Mouse (Mus musculus): ENCODE data around the gene Klf8. TPM values are rescaled to one million over a fixed set of nuclear protein-coding genes. Genes with fewer than 3 reads are reported as not detected.
"Not testable (repeated sequence)": the region's sequence is repeated elsewhere in the genome, so short reads cannot be mapped to it uniquely, and the experiment has no call there.

The Klf8 gene
- polyA plus RNA-seq, 1 experiment from 2014 or later, result 7.7 TPM

DNA sequence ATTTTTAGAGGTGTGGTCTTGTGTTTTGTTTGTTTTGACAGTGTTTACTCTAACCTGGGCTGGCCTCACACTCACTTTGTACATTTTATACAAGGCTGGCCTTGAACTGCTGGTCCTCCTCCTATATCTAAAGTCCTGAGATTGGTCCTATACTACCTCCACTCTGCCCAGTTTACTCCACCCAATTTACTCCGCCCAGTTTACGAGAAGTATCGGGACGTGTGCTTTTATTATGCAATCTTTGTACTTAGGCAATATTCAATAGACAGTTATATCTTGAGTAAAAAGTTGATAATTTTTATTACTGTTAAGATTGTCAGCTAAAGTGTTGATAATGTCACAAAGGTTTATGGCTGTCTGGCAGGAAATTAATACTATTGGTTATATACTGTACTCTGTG, 74.1 kb downstream of the Klf8 start:
- H3K36me3 ChIP-seq (ENCODE audit: control insufficient read depth, insufficient read depth, low read length), result no peaks in the 10 kb centered on the region
- H3K4me3 ChIP-seq (ENCODE audit: low read depth, low read length), result no peak overlapping the region
- H3K9me3 ChIP-seq (replicated peaks; ENCODE audit: control insufficient read depth, low read length, poor library complexity, severe bottlenecking), result no peaks in the 10 kb centered on the region
- no peaks in the 10 kb centered on the region for H3K27me3 ChIP-seq (ENCODE audit: control insufficient read depth, insufficient read depth, low read depth, low read length)
- no peaks in the 10 kb centered on the region for H3K4me1 ChIP-seq (ENCODE audit: control insufficient read depth, insufficient read depth, low read length)
- H3K27ac ChIP-seq (ENCODE audit: low read length), result no peak overlapping the region
- H3K9ac ChIP-seq (ENCODE audit: low read depth, low read length), result no peak overlapping the region
- H3K4me2 ChIP-seq (ENCODE audit: low read length), result no peak overlapping the region
- 97% methylated on average over 4 of the region's 4 CpGs for WGBS
- no peak for ATAC-seq

- 55% methylated on average over 3 of the region's 3 CpGs for WGBS
- H3K27ac ChIP-seq (ENCODE audit: low read length), result no peak overlapping the region
- no peaks in the 10 kb centered on the region for H3K4me1 ChIP-seq (ENCODE audit: control insufficient read depth, insufficient read depth, low read length)
- ATAC-seq, result no peak
- no peaks in the 10 kb centered on the region for H3K9me3 ChIP-seq (replicated peaks; ENCODE audit: control insufficient read depth, low read length, poor library complexity, severe bottlenecking)
- H3K4me2 ChIP-seq (ENCODE audit: low read length), result no peak overlapping the region
- no peaks in the 10 kb centered on the region for H3K36me3 ChIP-seq (ENCODE audit: control insufficient read depth, insufficient read depth, low read length)
- no peak overlapping the region for H3K9ac ChIP-seq (ENCODE audit: low read depth, low read length)
- no peaks in the 10 kb centered on the region for H3K27me3 ChIP-seq (ENCODE audit: control insufficient read depth, insufficient read depth, low read depth, low read length)
- no peak overlapping the region for H3K4me3 ChIP-seq (ENCODE audit: low read depth, low read length)
Measured at GRCm38 (mm10) chrX:153323105-153323504, 85.8 kb downstream of the Klf8 start.

GRCm38 (mm10) chrX:153334140-153334539, 96.9 kb downstream of the Klf8 start:
- not testable (repeated sequence) for ATAC-seq
- WGBS, result 86% methylated on average over 3 of the region's 3 CpGs

GRCm38 (mm10) chrX:153359331-153360215, 122.3 kb downstream of the Klf8 start:
- Histone ChIP-seq H3K27me3 (ENCODE audit: control insufficient read depth, insufficient read depth, low read depth, low read length) (no peaks in the 10 kb centered on the region), H3K36me3 (ENCODE audit: control insufficient read depth, insufficient read depth, low read length) (no peaks in the 10 kb centered on the region), H3K4me3 (ENCODE audit: low read depth, low read length) (peak overlapping the region; percentile 49), H3K9ac (ENCODE audit: low read depth, low read length) (peak overlapping the region; percentile 59), H3K9me3 (replicated peaks; ENCODE audit: control insufficient read depth, low read length, poor library complexity, severe bottlenecking) (no peaks in the 10 kb centered on the region), H3K4me1 (ENCODE audit: control insufficient read depth, insufficient read depth, low read length) (peaks cover 5% of the 10 kb centered on the region), H3K27ac (ENCODE audit: low read length) (peak overlapping the region; percentile 64), H3K4me2 (ENCODE audit: low read length) (peak overlapping the region; percentile 62)
- 17% methylated on average over 42 of the region's 43 CpGs for WGBS
- peak; percentile 82 for ATAC-seq

More at GRCm38 (mm10) chrX:153334140-153334539, 96.9 kb downstream of the Klf8 start:
- H3K36me3 ChIP-seq (ENCODE audit: control insufficient read depth, insufficient read depth, low read length); H3K4me3 ChIP-seq (ENCODE audit: low read depth, low read length); H3K4me1 ChIP-seq (ENCODE audit: control insufficient read depth, insufficient read depth, low read length); H3K9ac ChIP-seq (ENCODE audit: low read depth, low read length); H3K27me3 ChIP-seq (ENCODE audit: control insufficient read depth, insufficient read depth, low read depth, low read length); H3K27ac ChIP-seq (ENCODE audit: low read length); H3K4me2 ChIP-seq (ENCODE audit: low read length); H3K9me3 ChIP-seq (replicated peaks; ENCODE audit: control insufficient read depth, low read length, poor library complexity, severe bottlenecking): not testable (repeated sequence)

- peak overlapping the region; percentile 64 for H3K27ac ChIP-seq (ENCODE audit: low read length)
Measured at GRCm38 (mm10) chrX:153360216-153360590, 122.9 kb downstream of the Klf8 start.

GRCm38 (mm10) chrX:153360666-153361269, 123.5 kb downstream of the Klf8 start:
- Histone ChIP-seq H3K4me1 (ENCODE audit: control insufficient read depth, insufficient read depth, low read length) (peaks cover 5% of the 10 kb centered on the region), H3K4me2 (ENCODE audit: low read length) (peak overlapping the region; percentile 62), H3K9ac (ENCODE audit: low read depth, low read length) (peak overlapping the region; percentile 59), H3K4me3 (ENCODE audit: low read depth, low read length) (peak overlapping the region; percentile 49), H3K27me3 (ENCODE audit: control insufficient read depth, insufficient read depth, low read depth, low read length) (no peaks in the 10 kb centered on the region), H3K27ac (ENCODE audit: low read length) (no peak overlapping the region; the same call in 1 of the 2 replicates), H3K36me3 (ENCODE audit: control insufficient read depth, insufficient read depth, low read length) (no peaks in the 10 kb centered on the region), H3K9me3 (replicated peaks; ENCODE audit: control insufficient read depth, low read length, poor library complexity, severe bottlenecking) (no peaks in the 10 kb centered on the region)
- peak; percentile 66 for ATAC-seq
- WGBS, result 25% methylated on average over 9 of the region's 9 CpGs

More at GRCm38 (mm10) chrX:153360216-153360590, 122.9 kb downstream of the Klf8 start:
- peaks cover 5% of the 10 kb centered on the region for H3K4me1 ChIP-seq (ENCODE audit: control insufficient read depth, insufficient read depth, low read length)
- H3K4me2 ChIP-seq (ENCODE audit: low read length), result peak overlapping the region; percentile 62
- H3K9me3 ChIP-seq (replicated peaks; ENCODE audit: control insufficient read depth, low read length, poor library complexity, severe bottlenecking), result no peaks in the 10 kb centered on the region
- no peaks in the 10 kb centered on the region for H3K36me3 ChIP-seq (ENCODE audit: control insufficient read depth, insufficient read depth, low read length)
- ATAC-seq, result peak; percentile 81
- H3K9ac ChIP-seq (ENCODE audit: low read depth, low read length), result peak overlapping the region; percentile 59
- H3K4me3 ChIP-seq (ENCODE audit: low read depth, low read length), result peak overlapping the region; percentile 49
- H3K27me3 ChIP-seq (ENCODE audit: control insufficient read depth, insufficient read depth, low read depth, low read length), result no peaks in the 10 kb centered on the region
- 19% methylated on average over 15 of the region's 15 CpGs for WGBS

DNA sequence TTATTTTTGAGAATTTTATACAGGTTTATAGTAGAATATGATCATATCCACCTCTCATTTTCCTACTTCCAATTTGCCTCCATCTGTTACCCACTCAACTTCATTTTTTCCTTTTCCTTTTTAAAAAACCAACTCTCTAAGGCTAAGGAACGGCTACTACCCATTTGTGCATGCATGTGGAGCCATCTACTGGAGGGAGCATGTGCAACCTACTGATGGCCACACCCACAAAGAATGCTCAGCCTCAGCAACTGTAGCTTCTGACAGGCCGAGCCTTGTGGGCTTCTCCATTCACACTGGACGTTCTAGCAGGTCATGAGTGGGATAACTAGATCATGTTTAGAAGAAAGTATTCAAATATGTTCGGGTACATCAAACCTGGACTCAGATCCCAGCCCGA, 129.5 kb downstream of the Klf8 start:
- Histone ChIP-seq H3K4me1 (ENCODE audit: control insufficient read depth, insufficient read depth, low read length) (peaks cover 2% of the 10 kb centered on the region; the same call in 1 of the 2 replicates), H3K27me3 (ENCODE audit: control insufficient read depth, insufficient read depth, low read depth, low read length) (no peaks in the 10 kb centered on the region), H3K27ac (ENCODE audit: low read length) (no peak overlapping the region), H3K36me3 (ENCODE audit: control insufficient read depth, insufficient read depth, low read length) (no peaks in the 10 kb centered on the region), H3K4me2 (ENCODE audit: low read length) (no peak overlapping the region), H3K9ac (ENCODE audit: low read depth, low read length) (no peak overlapping the region), H3K9me3 (replicated peaks; ENCODE audit: control insufficient read depth, low read length, poor library complexity, severe bottlenecking) (no peaks in the 10 kb centered on the region), H3K4me3 (ENCODE audit: low read depth, low read length) (no peak overlapping the region)
- ATAC-seq, result 0 out of 2 replicates have a peak, but pooled peaks have one; percentile 67
- 38% methylated on average over 5 of the region's 5 CpGs for WGBS

DNA sequence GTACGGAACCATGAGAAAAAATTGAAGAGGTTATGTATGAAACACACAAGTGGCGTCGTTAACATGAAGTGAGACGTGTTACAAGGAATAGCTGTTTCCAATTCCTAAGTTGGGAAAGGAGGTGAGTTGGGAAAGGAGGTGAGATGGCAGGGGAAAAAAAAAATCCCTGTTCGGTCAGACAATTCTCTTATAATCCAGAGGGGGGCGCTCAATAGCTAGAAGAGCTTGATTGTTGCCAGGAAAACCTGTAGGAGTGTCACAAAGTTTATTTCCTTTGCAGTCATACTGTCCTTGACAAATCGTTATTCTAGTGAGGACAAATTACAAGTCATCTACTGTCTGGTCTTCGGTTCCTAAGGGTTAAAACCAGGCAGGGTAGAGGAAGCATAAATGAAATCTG, 132.5 kb downstream of the Klf8 start:
- H3K4me2 ChIP-seq (ENCODE audit: low read length), result no peak overlapping the region
- H3K4me3 ChIP-seq (ENCODE audit: low read depth, low read length), result no peak overlapping the region
- H3K9me3 ChIP-seq (replicated peaks; ENCODE audit: control insufficient read depth, low read length, poor library complexity, severe bottlenecking), result no peaks in the 10 kb centered on the region
- no peaks in the 10 kb centered on the region for H3K4me1 ChIP-seq (ENCODE audit: control insufficient read depth, insufficient read depth, low read length)
- ATAC-seq, result no peak
- 35% methylated on average over 8 of the region's 8 CpGs for WGBS
- H3K27me3 ChIP-seq (ENCODE audit: control insufficient read depth, insufficient read depth, low read depth, low read length), result no peaks in the 10 kb centered on the region
- H3K9ac ChIP-seq (ENCODE audit: low read depth, low read length), result no peak overlapping the region
- no peak overlapping the region for H3K27ac ChIP-seq (ENCODE audit: low read length)
- H3K36me3 ChIP-seq (ENCODE audit: control insufficient read depth, insufficient read depth, low read length), result no peaks in the 10 kb centered on the region

DNA sequence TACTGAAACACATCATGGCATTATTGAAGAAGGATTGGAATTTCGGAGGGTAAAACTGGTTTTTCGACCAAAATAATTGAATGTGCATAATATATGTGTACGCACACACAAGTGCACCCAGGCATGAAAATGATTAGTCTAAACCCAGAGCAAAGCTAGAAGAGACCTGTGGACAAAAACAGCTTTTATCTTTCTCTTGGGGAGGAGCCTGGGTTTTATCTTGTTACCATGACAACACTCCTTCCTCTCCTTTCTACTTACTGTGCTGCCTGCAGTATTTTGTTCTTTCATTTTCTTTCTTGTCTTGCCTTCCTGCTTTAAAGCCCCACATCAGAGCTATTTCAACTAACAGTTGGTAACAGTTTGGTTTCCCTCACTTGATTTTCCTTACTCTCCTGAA, 137.8 kb downstream of the Klf8 start:
- H3K4me3 ChIP-seq (ENCODE audit: low read depth, low read length), result no peak overlapping the region
- H3K9ac ChIP-seq (ENCODE audit: low read depth, low read length), result no peak overlapping the region
- no peaks in the 10 kb centered on the region for H3K27me3 ChIP-seq (ENCODE audit: control insufficient read depth, insufficient read depth, low read depth, low read length)
- peak overlapping the region; percentile 61 for H3K27ac ChIP-seq (ENCODE audit: low read length)
- peak; percentile 85 for ATAC-seq
- H3K4me2 ChIP-seq (ENCODE audit: low read length), result peak overlapping the region; percentile 21; the same call in 1 of the 2 replicates
- no peaks in the 10 kb centered on the region for H3K9me3 ChIP-seq (replicated peaks; ENCODE audit: control insufficient read depth, low read length, poor library complexity, severe bottlenecking)
- H3K36me3 ChIP-seq (ENCODE audit: control insufficient read depth, insufficient read depth, low read length), result no peaks in the 10 kb centered on the region
- 25% methylated on average over 3 of the region's 3 CpGs for WGBS
- peaks cover 3% of the 10 kb centered on the region; the same call in 1 of the 2 replicates for H3K4me1 ChIP-seq (ENCODE audit: control insufficient read depth, insufficient read depth, low read length)
